Mouse (Mus musculus) adrenal gland, postnatal 14 days (tissue): ENCODE data around the gene Homer1. TPM values are rescaled to one million over a fixed set of nuclear protein-coding genes. Genes with fewer than 3 reads are reported as not detected.

Experiments used
- DNase-seq: peaks from one replicate; pipeline ENCODE4 v3.0.0; 2021; ENCODE audit warnings: mixed read lengths
- long read RNA-seq, 2 experiments: library from polyadenylated mRNA; stranded (forward); transcript quantifications; one replicate each; pipeline ENCODE4 v2.0.0; 2021
- total RNA-seq: library from RNA; stranded (reverse); gene quantifications from 2 replicates; pipeline ENCODE4 v1.2.3, GENCODE M21; 2021

Gene Homer1
- 21.3 and 33.3 TPM in 2 replicates for total RNA-seq
- long read RNA-seq, experiment 1, full-length matches to known transcripts = 12 of 12 reads
- long read RNA-seq, experiment 1, partial matches to known transcripts = 0 of 12 reads
- long read RNA-seq, experiment 1, other reads (novel, unspliced or antisense) = 0 of 12 reads
- long read RNA-seq, experiment 2, full-length matches to known transcripts = 12 of 17 reads
- long read RNA-seq, experiment 2, partial matches to known transcripts = 1 of 17 reads
- long read RNA-seq, experiment 2, other reads (novel, unspliced or antisense) = 4 of 17 reads

DNA sequence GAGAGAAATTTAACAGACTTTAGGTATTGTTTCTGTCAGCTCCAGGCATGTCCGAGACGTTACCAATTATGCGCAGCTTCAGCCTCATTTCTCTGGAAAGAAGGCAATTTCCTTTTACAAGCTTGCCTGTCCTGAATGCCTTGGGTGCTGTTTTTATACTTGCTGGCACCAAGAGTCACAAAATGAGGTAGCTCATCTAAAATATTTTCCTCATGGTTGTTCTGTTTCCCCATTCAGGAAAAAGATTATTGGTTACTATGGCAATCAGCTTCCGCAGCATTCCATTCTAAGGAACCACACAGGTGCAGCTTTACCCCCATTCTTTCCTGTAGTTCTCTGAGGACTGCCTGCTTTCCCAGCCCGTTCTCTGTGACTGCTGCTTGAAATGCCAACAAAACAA is at the start of gene Homer1:
Gene Homer1, plus strand, starts transcription at position 320 of the 400 bp plus-strand sequence.
- DNase-seq = no peak

DNA sequence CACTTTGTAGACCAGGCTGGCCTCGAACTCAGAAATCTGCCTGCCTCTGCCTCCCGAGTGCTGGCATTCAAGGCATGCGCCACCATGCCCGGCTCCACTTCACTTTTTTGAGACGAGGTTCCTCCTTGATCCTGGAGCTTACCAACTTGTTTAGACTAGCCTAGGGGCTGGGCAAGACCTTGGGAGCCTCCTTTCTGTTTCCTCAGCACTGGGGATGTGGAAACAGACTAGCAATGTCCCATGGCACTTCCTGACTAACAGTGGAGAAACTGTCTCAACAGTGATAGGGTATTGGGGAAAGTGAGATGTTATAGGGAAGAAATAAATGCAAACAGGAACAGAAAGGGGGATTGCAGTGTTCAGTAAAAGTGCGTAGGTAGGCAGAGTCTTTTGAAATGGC is 47.7 kb upstream of the Homer1 start:
- DNase-seq = no peak

DNA sequence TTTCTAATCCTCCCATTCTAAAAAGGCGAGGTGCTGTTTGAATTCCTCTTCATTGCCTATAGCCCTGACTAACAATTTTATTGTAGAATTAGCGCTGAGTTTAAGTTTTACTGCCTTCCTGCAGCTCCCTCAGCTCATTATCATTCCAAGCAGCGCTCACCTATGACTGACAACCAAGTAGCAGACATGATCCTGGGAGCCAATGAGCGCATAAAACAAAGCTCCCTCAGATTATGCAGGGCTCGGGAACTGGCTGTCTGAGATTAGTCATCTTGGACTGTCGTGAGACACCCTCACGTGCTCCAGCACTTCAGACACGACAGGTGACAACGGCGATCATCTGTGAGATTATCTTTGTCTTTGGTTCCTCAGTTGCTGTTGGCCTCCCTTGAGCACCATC is 47.3 kb upstream of the Homer1 start:
- DNase-seq = no peak

DNA sequence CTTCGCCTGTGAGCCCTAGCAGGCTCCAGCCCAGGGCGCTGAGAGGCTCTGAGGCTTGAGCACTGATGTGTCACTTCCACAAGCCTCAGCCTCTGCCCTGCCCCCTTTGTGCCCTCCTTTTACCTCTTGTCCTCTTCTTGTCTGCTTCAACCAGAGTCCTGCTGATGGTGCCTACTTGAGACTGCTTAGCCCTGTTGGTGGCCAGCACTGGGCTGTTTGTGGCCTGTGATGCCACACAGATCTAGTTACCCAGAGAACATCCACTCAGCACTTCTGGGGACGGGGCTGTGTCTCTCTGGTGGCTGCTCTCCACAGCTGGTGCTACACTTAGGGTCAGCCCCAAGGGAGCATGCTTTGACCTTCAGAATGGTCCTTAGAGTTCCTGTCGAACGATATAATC is 46.5 kb upstream of the Homer1 start:
- DNase-seq = no peak

DNA sequence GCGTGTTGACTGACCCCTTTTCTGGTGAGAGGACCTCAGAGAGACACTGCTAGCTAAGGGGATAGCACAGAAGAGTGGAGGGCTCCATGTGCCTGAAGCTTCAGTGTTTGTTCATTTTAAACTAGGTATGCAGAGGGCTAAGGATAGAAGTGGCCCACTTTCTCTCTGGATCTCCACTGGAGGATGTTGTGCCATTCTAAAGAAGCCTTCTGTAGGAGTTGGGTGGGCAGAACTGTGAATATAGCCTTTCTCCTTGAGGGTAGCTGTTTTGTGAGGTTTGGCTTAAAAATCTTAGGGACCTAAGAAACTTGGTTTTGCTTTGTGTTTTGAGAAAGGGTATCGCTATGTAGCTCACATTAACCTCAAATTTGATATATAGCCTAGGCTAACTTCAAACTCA is 32.3 kb upstream of the Homer1 start:
- DNase-seq = no peak

- DNase-seq = no peak
Measured at GRCm38 (mm10) chr13:93300581-93300980, 1.1 kb downstream of the Homer1 start.

DNA sequence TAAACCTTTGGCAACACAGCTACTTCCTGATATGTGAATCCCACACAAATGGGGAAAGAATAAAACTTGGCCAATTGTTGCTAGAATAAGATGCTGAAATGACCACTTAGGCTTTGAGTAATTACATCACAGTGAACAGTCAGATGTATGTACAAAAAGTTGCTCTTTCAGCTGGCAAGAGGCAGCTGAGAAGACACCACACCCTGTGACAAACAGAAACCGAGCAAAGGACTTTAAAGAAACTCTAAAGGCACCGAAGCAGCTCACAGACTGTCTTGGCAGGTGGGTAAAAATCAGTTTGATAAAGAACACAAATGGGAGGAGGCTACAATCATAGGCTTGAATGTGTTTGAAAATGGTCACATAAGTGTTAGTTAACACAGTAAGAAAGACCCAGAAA is 1.6 kb downstream of the Homer1 start:
- no peak for DNase-seq

DNA sequence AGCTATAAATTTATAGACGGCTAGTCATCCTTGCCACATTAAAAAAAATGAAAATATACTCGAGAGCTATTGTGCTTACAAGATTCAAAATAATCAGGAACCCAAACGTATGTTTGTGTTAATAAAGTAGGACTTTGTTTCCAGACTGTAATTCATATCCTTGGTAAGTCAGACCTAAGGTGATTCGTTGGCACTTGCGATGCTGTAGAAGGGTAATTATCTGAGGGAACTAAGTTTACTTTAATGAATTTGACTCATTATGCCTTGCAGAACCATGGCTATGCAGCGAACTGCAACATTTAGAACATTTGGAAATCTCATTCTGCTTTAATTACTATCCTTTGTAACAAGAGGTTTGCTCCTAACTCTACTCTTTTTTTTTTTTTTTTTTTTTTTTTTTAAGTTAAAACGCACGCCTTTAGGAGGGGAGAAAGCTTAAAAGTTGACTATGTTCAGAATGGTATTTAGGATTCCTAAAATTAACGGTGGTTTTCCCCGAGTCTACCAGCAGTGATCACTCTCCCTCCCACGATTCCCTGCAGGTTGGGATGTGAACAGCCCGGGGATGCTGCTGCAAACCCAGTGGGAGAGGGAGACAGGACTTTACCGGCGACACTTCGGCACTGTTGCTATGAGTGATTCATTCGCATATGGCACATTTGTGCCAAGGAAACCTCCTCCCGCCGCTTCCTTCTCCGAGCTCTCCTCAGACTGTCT is 3.6 kb downstream of the Homer1 start:
- no peak for DNase-seq

DNA sequence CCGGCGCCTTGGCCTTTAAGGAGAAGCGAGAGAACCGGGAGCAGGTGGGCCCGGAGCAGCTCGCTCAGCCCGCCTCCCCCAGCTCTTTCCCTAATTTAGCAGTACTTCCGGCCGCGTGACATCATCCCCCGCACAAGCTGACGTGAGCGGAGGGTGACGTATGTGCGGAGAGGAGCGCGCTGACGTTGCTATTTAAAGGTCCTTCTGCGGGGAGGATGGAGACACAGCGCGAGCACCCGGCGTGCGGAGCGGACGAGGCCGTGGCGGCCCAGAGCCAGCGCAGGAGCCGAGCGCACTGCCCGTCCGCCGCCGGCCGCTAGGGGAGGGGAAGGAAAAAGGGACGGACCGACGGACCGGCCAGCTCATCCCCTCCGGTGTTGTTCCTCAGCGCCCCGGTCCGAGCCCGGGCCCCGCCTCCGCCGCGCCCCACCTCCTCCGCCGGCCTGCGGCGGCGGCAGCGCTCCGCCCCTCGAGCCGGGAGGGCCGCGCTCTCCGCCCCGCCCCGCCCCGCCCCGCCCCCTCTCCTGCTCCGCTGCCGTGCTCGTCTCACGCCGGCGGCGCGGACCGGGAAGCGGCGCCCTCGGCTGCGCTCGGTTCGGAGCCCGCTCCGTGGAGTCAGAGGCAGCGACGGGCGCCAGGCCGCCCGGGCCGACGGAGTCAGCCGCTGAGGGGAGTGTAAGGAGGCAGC is 4.3 kb downstream of the Homer1 start:
- DNase-seq = peak; percentile 95

GRCm38 (mm10) chr13:93304251-93305001 is 5.0 kb downstream of the Homer1 start:
- DNase-seq = peak; percentile 82

DNA sequence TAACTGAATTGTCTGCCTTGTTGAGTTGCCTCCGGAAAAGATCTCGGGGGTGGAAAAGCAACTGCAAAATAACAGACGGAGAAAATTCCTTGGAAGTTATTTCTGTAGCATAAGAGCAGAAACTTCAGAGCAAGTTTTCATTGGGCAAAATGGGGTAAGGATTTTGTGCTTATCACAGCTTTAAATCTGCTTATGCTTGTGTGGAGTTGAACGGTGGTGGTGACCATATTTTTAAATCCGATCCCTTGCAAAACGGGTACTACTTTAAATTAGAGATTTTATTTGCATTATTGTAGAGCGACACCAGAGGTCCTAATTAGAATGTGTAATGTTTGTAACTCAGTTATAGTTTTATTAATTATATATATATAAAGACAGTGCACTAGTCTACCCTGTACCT is 5.7 kb downstream of the Homer1 start:
- no peak for DNase-seq

DNA sequence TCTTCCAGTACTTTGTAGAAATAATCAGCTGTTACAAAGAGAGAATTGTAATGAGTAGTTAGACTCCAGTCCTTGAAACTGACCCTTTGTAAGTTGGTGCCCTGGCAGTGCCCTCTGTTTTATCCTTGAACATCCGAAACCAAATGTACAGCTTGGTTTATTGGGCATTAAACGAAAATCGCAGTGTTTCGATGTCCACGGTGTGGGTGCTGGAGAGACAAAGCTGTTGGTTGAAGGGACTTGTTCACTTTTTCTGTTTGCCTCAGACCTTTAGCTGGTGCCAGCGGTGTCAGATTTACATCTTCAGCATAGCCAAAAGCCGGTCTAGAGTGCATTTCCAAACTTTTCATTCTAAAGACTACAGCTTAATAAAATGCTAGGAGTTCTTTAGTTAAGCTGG is 6.2 kb downstream of the Homer1 start:
- DNase-seq = peak; percentile 23

GRCm38 (mm10) chr13:93306545-93306944 is 7.1 kb downstream of the Homer1 start:
- DNase-seq = no peak

- DNase-seq = peak; percentile 12
Measured at GRCm38 (mm10) chr13:93307700-93308099, 8.3 kb downstream of the Homer1 start.

GRCm38 (mm10) chr13:93309295-93309694 is 9.9 kb downstream of the Homer1 start:
- no peak for DNase-seq

- DNase-seq = no peak
Measured at GRCm38 (mm10) chr13:93312518-93312917, 13.1 kb downstream of the Homer1 start.

DNA sequence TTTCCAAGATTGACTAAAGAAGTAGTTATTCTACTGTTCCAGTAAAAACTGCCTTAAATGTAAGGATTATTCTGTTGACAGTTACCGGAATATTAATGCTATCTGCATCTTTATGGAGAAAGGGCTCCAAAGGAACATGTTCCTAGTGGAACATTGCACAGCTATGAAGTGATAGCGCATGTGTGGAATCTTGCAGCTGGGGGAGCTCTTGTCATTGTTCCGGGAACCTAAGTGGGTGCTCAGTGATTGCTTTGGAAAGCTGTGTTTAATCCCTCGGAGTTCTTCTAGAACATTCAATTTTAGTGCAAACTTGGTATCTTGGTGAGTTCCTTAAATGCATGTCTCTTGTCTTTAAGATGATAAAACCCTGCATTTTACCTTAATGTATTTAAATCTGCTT is 14.9 kb downstream of the Homer1 start:
- no peak for DNase-seq

GRCm38 (mm10) chr13:93320089-93320488 is 20.7 kb downstream of the Homer1 start:
- DNase-seq = no peak

DNA sequence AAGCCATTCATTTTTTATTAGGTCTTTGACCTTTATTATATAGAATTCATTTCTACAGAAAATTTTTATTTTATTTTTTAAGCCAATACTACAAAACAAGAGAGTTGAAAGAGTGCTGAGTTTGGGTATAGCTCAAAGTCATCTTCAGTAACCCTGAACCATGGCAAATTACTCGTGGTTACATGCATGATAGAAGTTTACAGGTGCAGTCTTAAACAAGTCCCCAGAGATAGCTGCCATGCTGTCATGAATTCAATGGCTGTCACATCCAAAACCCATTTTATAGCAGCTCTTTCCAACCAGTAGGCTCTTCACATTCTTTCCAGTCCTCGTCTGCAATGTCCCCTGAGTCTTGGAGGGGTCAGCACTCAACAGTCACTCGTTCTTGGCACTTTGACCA is 26.9 kb downstream of the Homer1 start:
- no peak for DNase-seq

DNA sequence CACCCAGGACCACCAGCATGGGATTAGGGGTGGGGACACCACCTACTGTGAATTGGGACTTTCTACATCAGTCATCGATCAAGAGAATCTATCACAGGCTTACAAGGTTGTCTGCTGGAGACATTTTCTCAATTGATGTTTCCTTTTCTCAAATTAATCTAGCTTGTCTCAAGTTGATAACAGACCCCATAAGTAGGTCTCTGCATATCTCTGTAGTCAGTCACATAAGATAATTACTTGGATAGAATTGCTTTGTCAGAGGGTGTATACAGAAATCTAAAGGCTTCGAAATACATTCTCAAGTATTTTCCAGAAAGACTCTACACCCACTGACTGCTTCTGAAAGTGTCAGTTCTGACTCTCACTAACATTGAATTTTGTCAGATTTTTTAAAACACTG is 32.3 kb downstream of the Homer1 start:
- no peak for DNase-seq

DNA sequence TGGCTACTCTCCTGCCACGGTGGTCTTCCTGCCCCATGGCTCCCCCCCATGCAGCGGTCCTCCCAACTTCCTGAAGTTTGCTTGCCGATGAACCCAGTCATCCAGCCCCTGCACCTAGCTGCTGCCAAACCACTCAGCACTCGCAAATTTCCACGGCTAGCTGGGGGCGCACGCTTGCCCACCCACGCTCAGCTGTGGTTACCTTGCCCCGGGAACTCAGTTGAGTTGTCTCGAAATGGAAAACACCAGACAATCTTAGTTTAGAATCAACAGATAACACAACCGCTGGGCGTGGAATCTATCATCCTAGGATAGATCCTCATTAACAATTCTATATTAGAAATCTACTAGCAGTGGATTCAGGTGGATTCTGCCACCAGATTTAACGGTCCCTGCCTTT is 33.1 kb downstream of the Homer1 start:
- DNase-seq = no peak

GRCm38 (mm10) chr13:93335337-93335736 is 35.9 kb downstream of the Homer1 start:
- no peak for DNase-seq

GRCm38 (mm10) chr13:93338394-93338793 is 39.0 kb downstream of the Homer1 start:
- DNase-seq = no peak
